Mouse (Mus musculus) hindbrain, embryonic 11.5 days (tissue): ENCODE measurements around the gene Usb1. TPM values are rescaled to one million over a fixed set of nuclear protein-coding genes. Genes with fewer than 3 reads are reported as not detected.
A peak's percentile ranks its signal among the peaks of the same experiment; 100 is the strongest.

ENCODE experiments used
- ATAC-seq: fragments of 200-750 bp; cut with Nextera tagmentation; 2 replicates; pipeline ENCODE4 v1.8.0; 2017; ENCODE audit warnings: mild to moderate bottlenecking, moderate TSS enrichment, moderate library complexity; ENCODE audit not compliant: low FRiP score
- DNase-seq: peaks from one replicate; pipeline ENCODE4 v3.0.0-alpha.2; 2015; ENCODE audit warnings: low spot score
- H3K27ac ChIP-seq: fragments of 300-500 bp; sonication (generic); 2 replicates; pipeline ENCODE4 v1.5.1; 2014; ENCODE audit warnings: mild to moderate bottlenecking, low read depth, low read length
- H3K27me3 ChIP-seq: fragments of 300-500 bp; sonication (generic); 2 replicates; pipeline ENCODE4 v1.6.1; 2014; ENCODE audit warnings: mild to moderate bottlenecking, low read length, moderate library complexity, mixed read lengths; ENCODE audit not compliant: control insufficient read depth, insufficient read depth
- H3K36me3 ChIP-seq: fragments of 300-500 bp; sonication (generic); 2 replicates; pipeline ENCODE4 v1.6.1; 2014; ENCODE audit warnings: mild to moderate bottlenecking, low read length, moderate library complexity, mixed read lengths; ENCODE audit not compliant: control insufficient read depth, insufficient read depth
- H3K4me1 ChIP-seq: fragments of 300-500 bp; sonication (generic); replicated peaks from 2 replicates; pipeline ENCODE4 v1.6.1; 2014; ENCODE audit warnings: low read length, mixed read lengths; ENCODE audit not compliant: control insufficient read depth, insufficient read depth
- H3K4me2 ChIP-seq: fragments of 300-500 bp; sonication (generic); replicated peaks from 2 replicates; pipeline ENCODE4 v1.6.1; 2014; ENCODE audit warnings: mild to moderate bottlenecking, low read depth, low read length
- H3K4me3 ChIP-seq: fragments of 300-500 bp; sonication (generic); 2 replicates; pipeline ENCODE4 v1.5.1; 2014; ENCODE audit warnings: low read depth, low read length
- H3K9ac ChIP-seq: fragments of 300-500 bp; sonication (generic); 2 replicates; pipeline ENCODE4 v1.6.1; 2014; ENCODE audit warnings: low read depth, low read length
- H3K9me3 ChIP-seq: fragments of 300-500 bp; sonication (generic); 2 replicates; pipeline ENCODE4 v1.6.1; 2016; ENCODE audit warnings: low read length; ENCODE audit not compliant: control insufficient read depth
- WGBS: fragments of 180-500 bp; shearing (Covaris S2); extraction: QIAGEN DNeasy Blood & Tissue Kit; methylation state at CpG from one replicate; pipeline ENCODE4 v1.1.7; 2014; 5-methylcytosine and 5-hydroxymethylcytosine counted together
- polyA plus RNA-seq: library from polyadenylated mRNA; unstranded; fragments of >200 nt; fragmentation: Nextera tagmentation; extraction: Ambion mirVana; gene quantifications from 2 replicates; pipeline ENCODE4 v1.2.1, GENCODE M21; 2014

Gene Usb1
- polyA plus RNA-seq, 1 experiment from 2014 or later, result 40.3 TPM

DNA sequence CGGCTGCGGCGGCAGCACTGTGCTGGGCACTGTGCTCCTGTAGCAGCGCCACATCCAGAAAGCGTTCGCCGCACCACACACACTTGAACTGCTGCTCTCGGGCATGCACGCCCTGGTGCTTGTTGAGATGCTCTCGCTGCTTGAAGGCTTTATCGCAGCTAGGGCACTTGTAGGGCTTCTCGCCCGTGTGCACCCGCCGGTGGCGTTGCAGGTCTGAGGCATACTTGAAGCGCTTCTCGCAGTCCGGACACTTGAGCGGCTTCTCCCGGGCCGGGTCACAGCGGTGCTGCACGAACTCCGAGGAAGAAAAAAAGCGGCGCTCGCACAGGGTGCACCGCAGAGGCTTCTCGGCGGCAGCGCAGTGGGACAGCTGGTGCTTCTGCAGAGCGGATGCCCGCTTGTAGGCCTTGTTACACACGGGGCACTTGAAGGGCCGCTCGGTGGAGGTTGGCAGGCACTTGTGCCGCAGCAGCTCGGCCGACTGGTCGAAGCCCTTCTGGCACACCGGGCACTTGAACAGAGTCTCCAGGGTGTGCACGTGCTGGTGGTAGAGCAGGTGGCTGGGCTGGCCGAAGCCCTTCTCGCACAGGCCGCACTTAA lies 4.1 kb upstream of the Usb1 start:
- DNase-seq (no peak), ATAC-seq (no peak)
- Histone ChIP-seq H3K4me2 (no peak overlapping the region), H3K36me3 (peaks cover 13% of the 10 kb centered on the region; the same call in 1 of the 2 replicates), H3K4me3 (no peak overlapping the region), H3K9ac (no peak overlapping the region), H3K4me1 (peaks cover 5% of the 10 kb centered on the region; the same call in 1 of the 2 replicates), H3K27me3 (no peaks in the 10 kb centered on the region), H3K9me3 (no peaks in the 10 kb centered on the region), H3K27ac (no peak overlapping the region; the same call in 1 of the 2 replicates)
- 83% methylated on average over 44 of the region's 46 CpGs for WGBS

DNA sequence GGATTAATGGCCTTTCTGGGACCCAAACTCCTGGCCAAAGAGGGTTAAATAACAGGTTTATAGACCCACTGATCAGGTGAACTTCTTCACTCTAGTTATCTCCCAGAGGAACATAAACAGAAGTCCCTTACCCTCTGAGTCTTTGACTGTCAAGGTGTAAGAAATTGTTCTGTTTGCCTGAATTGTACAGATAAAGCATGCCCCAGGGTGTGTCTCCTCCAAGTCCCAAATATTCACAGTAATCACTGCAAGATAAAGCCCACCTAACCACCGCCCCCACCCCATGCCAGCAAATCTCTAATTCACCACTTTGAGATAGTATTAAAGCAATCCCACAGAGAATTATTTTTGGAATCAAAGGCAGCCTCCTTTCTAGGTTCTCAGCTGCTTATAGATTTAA lies 1.7 kb upstream of the Usb1 start:
- ATAC-seq (no peak), DNase-seq (no peak)
- Histone ChIP-seq H3K27ac (no peak overlapping the region), H3K4me2 (peak overlapping the region; percentile 84), H3K9me3 (no peaks in the 10 kb centered on the region), H3K9ac (peak overlapping the region; percentile 85), H3K27me3 (no peaks in the 10 kb centered on the region), H3K36me3 (peaks cover 12% of the 10 kb centered on the region; the same call in 1 of the 2 replicates), H3K4me3 (peak overlapping the region; percentile 56), H3K4me1 (peaks cover 5% of the 10 kb centered on the region; the same call in 1 of the 2 replicates)
- WGBS, result 96% methylated on average over 1 of the region's 1 CpGs

DNA sequence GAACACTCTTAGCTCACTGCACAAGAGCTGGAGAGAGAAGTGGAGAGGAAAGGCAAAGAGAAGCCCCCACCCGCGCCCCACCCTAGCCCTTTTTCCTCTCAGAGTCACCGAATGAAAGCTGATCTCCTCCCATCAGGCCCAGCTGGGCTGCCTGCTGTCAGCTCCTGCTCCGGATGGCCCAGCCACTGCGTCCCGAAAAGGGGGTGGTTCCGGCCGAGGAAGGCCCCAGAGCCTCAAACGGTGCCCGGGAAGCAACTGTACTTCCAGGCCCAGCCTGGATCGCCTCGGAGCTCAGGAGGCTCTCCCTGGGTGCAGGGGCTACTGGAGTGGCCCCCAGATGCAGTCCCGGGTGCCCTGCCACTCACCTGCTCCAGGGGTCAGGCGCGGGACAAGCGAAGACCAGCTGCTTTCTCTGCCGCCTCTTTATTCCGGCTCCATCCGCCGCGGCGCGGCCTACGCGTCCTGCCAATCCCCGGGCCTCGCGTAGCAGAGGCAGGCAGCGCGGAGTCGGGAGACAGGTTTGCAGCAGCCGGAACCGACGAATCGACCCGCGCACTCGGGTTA lies 846 bp upstream of the Usb1 start:
- no peak for DNase-seq
- H3K4me2 ChIP-seq, result peak overlapping the region; percentile 84
- H3K27me3 ChIP-seq, result no peaks in the 10 kb centered on the region
- WGBS, result 0% methylated on average over 35 of the region's 38 CpGs
- H3K4me3 ChIP-seq, result peak overlapping the region; percentile 56
- peak; percentile 59 for ATAC-seq
- peaks cover 10% of the 10 kb centered on the region; the same call in 1 of the 2 replicates for H3K36me3 ChIP-seq
- 0 out of 2 replicates have a peak, but pooled peaks cover 5% of the 10 kb centered on the region for H3K4me1 ChIP-seq
- peak overlapping the region; percentile 85 for H3K9ac ChIP-seq
- H3K27ac ChIP-seq, result peak overlapping the region; percentile 97
- H3K9me3 ChIP-seq, result no peaks in the 10 kb centered on the region

DNA sequence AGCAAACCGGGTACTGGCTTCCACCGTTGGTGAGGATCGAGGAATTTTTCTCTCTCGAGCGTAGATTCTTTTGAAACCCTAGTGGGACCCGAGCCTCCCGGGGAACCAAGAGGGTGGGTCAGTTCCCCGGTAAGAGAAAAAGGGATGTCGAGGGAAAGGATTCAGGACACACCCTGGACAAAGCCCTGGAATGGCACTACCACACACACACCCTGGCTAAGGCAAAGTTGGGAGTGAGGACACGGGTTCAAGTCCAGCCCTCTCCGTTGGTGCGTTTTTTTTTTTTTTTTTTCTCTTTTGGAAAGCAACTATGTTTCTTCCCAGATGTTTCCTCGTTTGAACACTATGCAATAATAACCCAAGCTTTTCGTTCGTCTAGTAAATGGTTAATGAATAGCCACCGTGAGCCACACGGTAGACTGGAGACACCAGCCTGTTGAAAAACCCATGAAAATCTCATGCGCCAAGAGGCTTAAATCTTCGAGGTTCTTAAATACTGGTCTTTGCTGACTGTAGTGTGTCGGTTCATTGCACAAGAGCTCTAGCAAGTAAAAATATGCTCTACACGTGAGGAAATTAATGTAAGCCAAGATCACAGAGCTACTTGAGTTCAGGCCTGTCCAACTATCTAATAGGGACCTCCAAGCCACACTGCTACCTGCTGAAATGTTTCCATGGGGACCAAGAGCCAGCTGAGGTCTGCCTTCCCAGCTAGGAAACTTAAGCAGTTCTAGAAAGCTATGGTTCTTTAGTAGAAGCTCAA lies 534 bp downstream of the Usb1 start:
- WGBS, result 30% methylated on average over 21 of the region's 21 CpGs
- peak overlapping the region; percentile 84 for H3K4me2 ChIP-seq
- H3K27me3 ChIP-seq, result no peaks in the 10 kb centered on the region
- H3K36me3 ChIP-seq, result peaks cover 7% of the 10 kb centered on the region; the same call in 1 of the 2 replicates
- 0 out of 2 replicates have a peak, but pooled peaks cover 5% of the 10 kb centered on the region for H3K4me1 ChIP-seq
- peak overlapping the region; percentile 56 for H3K4me3 ChIP-seq
- H3K9ac ChIP-seq, result peak overlapping the region; percentile 85
- H3K9me3 ChIP-seq, result no peaks in the 10 kb centered on the region
- ATAC-seq, result peak; percentile 57
- peak overlapping the region; percentile 97 for H3K27ac ChIP-seq
- DNase-seq, result no peak

DNA sequence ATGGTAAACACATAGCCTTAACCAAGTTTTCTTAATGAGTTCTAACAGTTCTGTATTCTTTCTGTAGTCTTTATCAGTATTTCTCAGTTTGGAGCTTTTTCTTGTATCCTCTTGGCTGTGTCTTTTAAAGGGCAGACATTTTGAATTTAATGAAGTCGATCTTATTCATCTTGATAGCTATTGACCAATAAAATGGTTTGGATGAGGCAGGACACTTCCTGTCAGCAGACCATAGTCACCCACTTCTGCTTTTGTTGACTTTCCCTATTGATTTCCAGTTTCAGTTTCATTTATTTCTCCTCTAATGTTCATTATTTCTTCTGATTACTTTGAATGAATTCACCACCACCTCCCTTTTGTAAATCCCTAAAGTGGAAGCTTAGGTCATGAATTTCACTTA lies 3.6 kb downstream of the Usb1 start:
- WGBS, result 96% methylated on average over 1 of the region's 1 CpGs
- Histone ChIP-seq H3K4me1 (no peaks in the 10 kb centered on the region), H3K27me3 (no peaks in the 10 kb centered on the region), H3K9me3 (no peaks in the 10 kb centered on the region), H3K9ac (no peak overlapping the region), H3K4me2 (no peak overlapping the region), H3K4me3 (no peak overlapping the region), H3K36me3 (no peaks in the 10 kb centered on the region), H3K27ac (no peak overlapping the region)
- DNase-seq, result no peak
- no peak for ATAC-seq

DNA sequence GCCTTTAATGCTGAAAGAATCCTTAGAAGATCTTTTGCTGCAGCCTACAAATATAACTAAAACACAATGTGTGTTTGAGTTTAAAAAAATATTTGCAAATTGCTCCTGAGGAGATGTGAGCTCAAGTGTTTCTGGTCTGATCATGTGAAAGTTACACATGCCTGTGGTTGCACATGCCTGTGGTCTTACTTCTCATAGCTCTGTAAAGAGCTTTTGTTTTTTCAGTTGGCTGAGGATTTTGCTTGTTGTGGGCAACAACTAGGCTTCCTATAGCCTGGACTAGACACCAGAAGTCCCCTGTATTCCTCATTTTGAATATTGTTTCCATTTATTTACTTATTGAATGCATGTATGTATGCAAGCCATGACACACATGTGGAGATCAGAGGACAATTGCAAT lies 4.3 kb downstream of the Usb1 start:
- Histone ChIP-seq H3K36me3 (no peaks in the 10 kb centered on the region), H3K27ac (no peak overlapping the region), H3K4me3 (no peak overlapping the region), H3K9ac (no peak overlapping the region), H3K9me3 (no peaks in the 10 kb centered on the region), H3K4me1 (no peaks in the 10 kb centered on the region), H3K4me2 (no peak overlapping the region), H3K27me3 (no peaks in the 10 kb centered on the region)
- no peak for ATAC-seq
- DNase-seq, result no peak

DNA sequence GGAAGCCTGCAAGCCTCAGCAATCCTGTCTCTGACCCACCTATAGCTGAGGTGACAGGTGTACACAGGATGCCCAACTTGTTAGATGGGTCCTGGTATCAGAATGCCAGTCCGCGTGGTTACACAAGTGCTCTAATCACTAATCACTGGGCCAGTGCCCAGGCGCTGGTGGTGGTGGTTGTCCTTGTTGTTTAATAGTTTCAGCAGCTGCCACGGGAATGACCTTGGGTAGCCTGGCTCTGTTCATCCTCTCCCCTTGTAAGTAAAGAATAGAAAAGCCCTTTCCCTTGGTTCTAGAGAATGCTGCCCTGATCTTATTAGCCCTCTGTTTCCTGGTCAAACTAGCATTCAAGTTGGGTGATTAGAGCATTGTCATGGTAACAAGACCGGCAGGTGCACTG lies 9.6 kb downstream of the Usb1 start:
- no peak for DNase-seq
- Histone ChIP-seq H3K9ac (no peak overlapping the region), H3K27ac (no peak overlapping the region), H3K27me3 (no peaks in the 10 kb centered on the region), H3K4me1 (no peaks in the 10 kb centered on the region), H3K4me3 (no peak overlapping the region), H3K9me3 (no peaks in the 10 kb centered on the region), H3K4me2 (no peak overlapping the region), H3K36me3 (no peaks in the 10 kb centered on the region)
- no peak for ATAC-seq
- whole genome bisulfite sequencing, result 71% methylated on average over 5 of the region's 5 CpGs

DNA sequence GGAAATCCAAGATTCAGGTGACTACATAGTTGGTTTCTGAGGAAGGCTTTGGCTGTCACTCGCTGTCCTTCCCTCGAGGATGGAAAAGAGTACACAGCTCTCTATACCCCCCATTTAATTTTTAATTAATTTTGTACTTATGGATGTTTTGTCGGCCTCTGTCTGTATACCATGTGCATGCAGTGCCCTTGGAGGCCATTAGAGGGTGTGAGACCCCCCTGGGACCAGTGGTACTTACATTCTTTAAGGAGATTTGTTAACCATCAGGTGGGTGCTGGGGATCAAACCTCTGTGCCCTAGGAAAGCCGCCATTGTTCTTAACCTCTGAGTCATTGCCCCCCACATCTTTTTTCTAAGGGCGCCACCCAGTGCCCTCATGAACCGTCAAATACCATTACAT lies 12.6 kb downstream of the Usb1 start:
- Histone ChIP-seq H3K36me3 (no peaks in the 10 kb centered on the region), H3K9ac (no peak overlapping the region), H3K27ac (no peak overlapping the region), H3K9me3 (no peaks in the 10 kb centered on the region), H3K4me1 (no peaks in the 10 kb centered on the region), H3K4me3 (no peak overlapping the region), H3K4me2 (no peak overlapping the region), H3K27me3 (no peaks in the 10 kb centered on the region)
- DNase-seq, result no peak
- 79% methylated on average over 6 of the region's 6 CpGs for WGBS
- ATAC-seq, result no peak
